Mouse (Mus musculus) testis, adult 2 months (tissue): Measurements from ENCODE around the gene Micu1. TPM values are rescaled to one million over a fixed set of nuclear protein-coding genes. Genes with fewer than 3 reads are reported as not detected.
A peak's percentile ranks its signal among the peaks of the same experiment; 100 is the strongest.

Experiments
- H3K27ac ChIP-seq: fragments of 200-500 bp; 2 replicates; pipeline ENCODE4 v1.5.1; 2012; ENCODE audit warnings: low read depth, low read length; ENCODE audit not compliant: control insufficient read depth, insufficient read depth
- H3K27me3 ChIP-seq: fragments of 200-500 bp; 2 replicates; pipeline ENCODE4 v1.6.1; 2012; ENCODE audit warnings: mild to moderate bottlenecking, low read length, moderate library complexity; ENCODE audit not compliant: control insufficient read depth, insufficient read depth
- H3K36me3 ChIP-seq: fragments of 200-500 bp; 2 replicates; pipeline ENCODE4 v1.6.1; 2012; ENCODE audit warnings: mild to moderate bottlenecking, low read length; ENCODE audit not compliant: control insufficient read depth, insufficient read depth
- H3K4me1 ChIP-seq: fragments of 200-500 bp; 2 replicates; pipeline ENCODE4 v1.6.1; 2012; ENCODE audit warnings: low read length; ENCODE audit not compliant: control insufficient read depth, insufficient read depth
- H3K4me3 ChIP-seq: fragments of 200-500 bp; 2 replicates; pipeline ENCODE4 v1.5.1; 2012; ENCODE audit warnings: low read depth, mild to moderate bottlenecking, low read length, moderate library complexity, mixed read lengths; ENCODE audit not compliant: control insufficient read depth
- CTCF ChIP-seq: fragments of 200-500 bp; IDR thresholded peaks from 2 replicates; pipeline ENCODE4 v1.5.1; 2012; ENCODE audit warnings: low read depth, mild to moderate bottlenecking, inconsistent platforms, low read length, moderate library complexity; ENCODE audit not compliant: control insufficient read depth, insufficient read depth, insufficient replicate concordance
- POLR2A ChIP-seq: fragments of 200-500 bp; IDR thresholded peaks from 2 replicates; pipeline ENCODE4 v1.6.1; 2012; ENCODE audit warnings: low read depth, mild to moderate bottlenecking, inconsistent platforms, low read length, moderate library complexity; ENCODE audit not compliant: control insufficient read depth
- polyA plus RNA-seq: library from polyadenylated mRNA; depleted of rRNA; stranded (reverse); fragments of >200 nt; gene quantifications from 2 replicates; pipeline ENCODE4 v1.2.3, GENCODE M21; 2012

The Micu1 gene
- polyA plus RNA-seq, 1 experiment: 33.6 TPM

GRCm38 (mm10) chr10:59899341-59900173, 197.3 kb downstream of the Micu1 start:
- H3K27ac ChIP-seq: peak overlapping the region; percentile 5; the same call in 1 of the 2 replicates
- H3K4me3 ChIP-seq: no peak overlapping the region
- peaks cover 13% of the 10 kb centered on the region for H3K4me1 ChIP-seq

GRCm38 (mm10) chr10:59900174-59900435, 197.8 kb downstream of the Micu1 start:
- Histone ChIP-seq H3K4me1 (peaks cover 11% of the 10 kb centered on the region), H3K4me3 (no peak overlapping the region), H3K27me3 (no peaks in the 10 kb centered on the region), H3K36me3 (no peaks in the 10 kb centered on the region; the same call in 1 of the 2 replicates), H3K27ac (peak overlapping the region; percentile 1; the same call in 1 of the 2 replicates)
- TF ChIP-seq POLR2A (no peak), CTCF (no peak)

More at GRCm38 (mm10) chr10:59899341-59900173, 197.3 kb downstream of the Micu1 start:
- no peaks in the 10 kb centered on the region; the same call in 1 of the 2 replicates for H3K36me3 ChIP-seq
- TF ChIP-seq POLR2A: 0 out of 2 replicates have a peak, but pooled peaks have one; percentile 13
- TF ChIP-seq CTCF: no peak
- no peaks in the 10 kb centered on the region for H3K27me3 ChIP-seq

- Histone ChIP-seq H3K27me3 (no peaks in the 10 kb centered on the region), H3K27ac (no peak overlapping the region), H3K36me3 (no peaks in the 10 kb centered on the region; the same call in 1 of the 2 replicates), H3K4me3 (no peak overlapping the region), H3K4me1 (peaks cover 11% of the 10 kb centered on the region)
- no peak for TF ChIP-seq POLR2A
- no peak for TF ChIP-seq CTCF
Observed at GRCm38 (mm10) chr10:59900939-59901338, 198.7 kb downstream of the Micu1 start.

GRCm38 (mm10) chr10:59901463-59901862, 199.2 kb downstream of the Micu1 start:
- H3K27me3 ChIP-seq: no peaks in the 10 kb centered on the region
- no peak for TF ChIP-seq POLR2A
- no peak for TF ChIP-seq CTCF
- H3K36me3 ChIP-seq: no peaks in the 10 kb centered on the region; the same call in 1 of the 2 replicates
- peaks cover 11% of the 10 kb centered on the region for H3K4me1 ChIP-seq
- H3K27ac ChIP-seq: no peak overlapping the region
- H3K4me3 ChIP-seq: no peak overlapping the region

- no peak for TF ChIP-seq CTCF
- no peak for TF ChIP-seq POLR2A
- Histone ChIP-seq H3K27me3 (no peaks in the 10 kb centered on the region), H3K27ac (no peak overlapping the region), H3K36me3 (no peaks in the 10 kb centered on the region; the same call in 1 of the 2 replicates), H3K4me1 (peaks cover 9% of the 10 kb centered on the region), H3K4me3 (no peak overlapping the region)
Observed at GRCm38 (mm10) chr10:59901986-59902605, 199.8 kb downstream of the Micu1 start.

GRCm38 (mm10) chr10:59902606-59902990, 200.3 kb downstream of the Micu1 start:
- Histone ChIP-seq H3K27ac (no peak overlapping the region), H3K4me1 (peaks cover 9% of the 10 kb centered on the region)

GRCm38 (mm10) chr10:59903170-59903569, 200.9 kb downstream of the Micu1 start:
- no peak for TF ChIP-seq CTCF
- TF ChIP-seq POLR2A: no peak
- no peaks in the 10 kb centered on the region; the same call in 1 of the 2 replicates for H3K36me3 ChIP-seq
- H3K27ac ChIP-seq: no peak overlapping the region
- no peaks in the 10 kb centered on the region for H3K27me3 ChIP-seq
- no peak overlapping the region for H3K4me3 ChIP-seq
- peaks cover 9% of the 10 kb centered on the region for H3K4me1 ChIP-seq

More at GRCm38 (mm10) chr10:59902606-59902990, 200.3 kb downstream of the Micu1 start:
- H3K27me3 ChIP-seq: no peaks in the 10 kb centered on the region
- no peak for TF ChIP-seq POLR2A
- TF ChIP-seq CTCF: no peak
- H3K4me3 ChIP-seq: no peak overlapping the region
- no peaks in the 10 kb centered on the region; the same call in 1 of the 2 replicates for H3K36me3 ChIP-seq
